Mouse (Mus musculus) embryonic fibroblast, embryonic 13.5 days (primary cell): ENCODE measurements around the gene Impdh1.

Experiments
- CTCF ChIP-seq: IDR thresholded peaks from 2 replicates; pipeline ENCODE4 v1.5.1; 2011; ENCODE audit warnings: mild to moderate bottlenecking, control low read depth, low read length, moderate library complexity, borderline replicate concordance; ENCODE audit not compliant: insufficient read depth
- POLR2A ChIP-seq: IDR thresholded peaks from 2 replicates; pipeline ENCODE4 v1.6.1; 2011; ENCODE audit warnings: low read depth, mild to moderate bottlenecking, control low read depth, low read length, moderate library complexity

GRCm38 (mm10) chr6:29203096-29203495, 13.1 kb downstream of the Impdh1 start:
- no peak for TF ChIP-seq POLR2A
- no peak for TF ChIP-seq CTCF
